Comparison of ENCODE assay signal across 13 mouse cellular contexts in the genomic region with DNA sequence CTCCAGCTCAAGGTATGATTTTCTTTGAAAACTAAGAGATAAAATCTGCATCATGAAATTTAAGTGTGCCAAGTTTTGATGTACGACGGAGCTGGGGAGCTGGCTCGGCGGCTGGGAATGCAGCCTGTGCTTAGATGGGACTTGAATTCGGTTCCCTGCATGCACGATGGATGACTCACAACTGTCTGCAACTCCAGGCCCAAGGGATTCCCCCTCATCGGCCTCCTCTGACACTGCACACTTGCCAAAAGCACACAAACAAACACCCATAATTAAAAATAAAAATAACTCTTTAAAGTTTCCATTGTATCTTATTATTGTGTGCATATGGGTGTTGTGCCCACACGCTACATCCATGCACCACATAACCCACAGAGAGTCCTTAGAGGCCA. TPM values are rescaled to one million over a fixed set of nuclear protein-coding genes. Genes with fewer than 3 reads are reported as not detected.
DNase-seq lines count a peak whose midpoint lies in the region; TF ChIP-seq lines count a peak whose summit lies in the region.
"Had no signal": no experiment of that assay in that cellular context is flagged by ENCODE, and none has a peak within 500 bp of the region (broad histone marks: within the 10 kb centered on the region; RNA-seq: fewer than 3 reads in every experiment).

No protein-coding gene starts in this region.

- peaks cover 8% of the 10 kb centered on the region; the same call in 1 of the 2 replicates for H3K36me3 ChIP-seq in thymus, adult 2 months (ENCODE audit: control insufficient read depth, insufficient read depth, low read length)
- H3K36me3 ChIP-seq in small intestine, adult 2 months (ENCODE audit: control insufficient read depth, insufficient read depth, low read length), result peaks cover 8% of the 10 kb centered on the region

- peaks cover 23% of the 10 kb centered on the region for H3K4me1 ChIP-seq in thymus, adult 2 months (replicated peaks; ENCODE audit: control insufficient read depth, insufficient read depth, low read length)
- peaks cover 56% of the 10 kb centered on the region for H3K4me1 ChIP-seq in small intestine, adult 2 months (ENCODE audit: control insufficient read depth, insufficient read depth, insufficient read length, low read length)

- no peaks in the 10 kb centered on the region for H3K27me3 ChIP-seq in thymus, adult 2 months (ENCODE audit: control insufficient read depth, insufficient read depth, low read length)
- no peaks in the 10 kb centered on the region for H3K27me3 ChIP-seq in small intestine, adult 2 months (ENCODE audit: control insufficient read depth, insufficient read depth, low read length)
- H3K27me3 ChIP-seq: liver, embryonic 12.5 days had no signal

- no peak overlapping the region for H3K4me3 ChIP-seq in thymus, adult 2 months (ENCODE audit: control insufficient read depth, insufficient read depth, low read length)
- H3K4me3 ChIP-seq in small intestine, adult 2 months (ENCODE audit: low read depth, low read length), result no peak overlapping the region
- H3K4me3 ChIP-seq: liver, embryonic 12.5 days had no signal

- WGBS in thymus, adult 2 months, result 53% methylated on average over 8 of the region's 8 CpGs
- 28% methylated on average over 8 of the region's 8 CpGs for WGBS in small intestine, adult 2 months

- TF ChIP-seq CTCF in thymus, adult 2 months (IDR thresholded peaks at IDR 0.05; ENCODE audit: borderline replicate concordance, control insufficient read depth, extremely low read depth, insufficient read depth, low read length, poor library complexity), result no peak
- no peak for TF ChIP-seq CTCF in small intestine, adult 2 months (IDR thresholded peaks at IDR 0.05; ENCODE audit: extremely low read depth, insufficient read length, insufficient replicate concordance, low read depth, low read length)

- H3K27ac ChIP-seq in thymus, adult 2 months (ENCODE audit: control insufficient read depth, insufficient read depth, low read length), result peak overlapping the region; percentile 50; the same call in 1 of the 2 replicates
- peak overlapping the region; percentile 81 for H3K27ac ChIP-seq in small intestine, adult 2 months (ENCODE audit: insufficient read depth, low read depth, low read length)
- H3K27ac ChIP-seq: liver, embryonic 12.5 days had no signal

- TF ChIP-seq POLR2A in thymus, adult 2 months (IDR thresholded peaks at IDR 0.05; ENCODE audit: control insufficient read depth, extremely low read depth, insufficient read depth, low read length, poor library complexity), result no peak
- no peak for TF ChIP-seq POLR2A in small intestine, adult 2 months (IDR thresholded peaks at IDR 0.05; ENCODE audit: low read depth, low read length)

- no peak for DNase-seq in thymus, adult 2 months
- no peak for DNase-seq in thymus, postnatal 4 days
- DNase-seq in adrenal gland, adult 8-10 months, result peak; percentile 54
- peak; percentile 53 to 60 for DNase-seq in heart, adult 9 months (ENCODE audit: low spot score in 2 of 2)
- DNase-seq in spleen, postnatal 36 days (ENCODE audit: low spot score in 2 of 2), result no peak
- no peak for DNase-seq in testis, postnatal 10 days (ENCODE audit: low spot score)
- no peak for DNase-seq in cerebellum, postnatal 36 days
- DNase-seq: layer of hippocampus, adult 9-11 months had no signal

RNA-seq across cellular contexts. Expression of a gene that starts 25.0 kb away (rescaled TPM):
- 110 and 148 TPM in 2 replicates for polyA plus RNA-seq in thymus, adult 2 months (2012; rRNA removed)
- total RNA-seq in adrenal gland, adult 8-10 months (2022), result 100 to 1,000 TPM in 1 of 4 experiments, 10 to 100 TPM in 3; 77.8 to 102 (median 91.0) TPM
- polyA plus RNA-seq in small intestine, adult 2 months (2012; rRNA removed), result 51.0 and 115 TPM in 2 replicates

RNA-seq across cellular contexts. Expression of a gene that starts 53.2 kb away (rescaled TPM):
- polyA plus RNA-seq in thymus, adult 2 months (2012; rRNA removed), result 0.59 and 1.2 TPM in 2 replicates
- 10 to 100 TPM in 1 of 4 experiments, 1 to 10 TPM in 3; 3.0 to 12.9 (median 7.2) TPM for total RNA-seq in adrenal gland, adult 8-10 months (2022)
- 1.0 and 3.9 TPM in 2 replicates for polyA plus RNA-seq in small intestine, adult 2 months (2012; rRNA removed)
- polyA plus RNA-seq: forebrain, embryonic 16.5 days; hindbrain, embryonic 16.5 days; liver, embryonic 12.5 days; neural tube, embryonic 14.5 days had no signal

Comparison
In these comparisons a context has a peak if more than half of its experiments do, and no peak if none do; other contexts are left out.
1. DNase-seq: peak in adrenal gland, adult 8-10 months (single experiment) and heart, adult 9 months (2 of 2); none in thymus, adult 2 months (single experiment), thymus, postnatal 4 days (single experiment), spleen, postnatal 36 days (0 of 2), testis, postnatal 10 days (single experiment) and cerebellum, postnatal 36 days (0 of 2).